Mouse (Mus musculus): ENCODE results near the gene Rab11fip3. TPM values are rescaled to one million over a fixed set of nuclear protein-coding genes. Genes with fewer than 3 reads are reported as not detected.

Gene Rab11fip3
- total RNA-seq, 4 experiments from 2014 or later = 89.1 to 97.8 (median 95.8) TPM

DNA sequence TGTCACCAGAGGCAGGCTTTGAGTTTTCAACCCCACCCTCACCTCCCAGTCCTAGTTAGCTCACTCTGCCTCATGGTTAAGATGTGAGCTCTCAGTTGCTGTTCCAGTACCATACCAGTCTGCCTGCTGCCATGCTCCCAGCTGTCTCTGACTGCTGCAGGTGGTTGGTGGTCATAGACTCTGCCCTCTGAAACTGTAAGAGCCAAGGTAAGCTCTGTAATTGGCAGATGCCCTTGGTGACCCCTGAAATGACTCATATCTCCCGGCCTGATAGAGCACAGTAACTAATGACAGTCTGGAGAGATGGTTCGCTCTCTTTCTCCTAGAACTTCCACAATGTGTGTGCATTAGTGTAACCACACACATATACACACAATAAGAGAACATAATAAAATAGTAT, 65.5 kb downstream of the Rab11fip3 start:
- no peak for DNase-seq (ENCODE audit: low spot score in 2 of 2)

- DNase-seq (ENCODE audit: low spot score in 2 of 2) = no peak
Measured at GRCm38 (mm10) chr17:25998425-25998824, 70.9 kb downstream of the Rab11fip3 start.

GRCm38 (mm10) chr17:25993489-25993888, 75.9 kb downstream of the Rab11fip3 start:
- no peak for DNase-seq (ENCODE audit: low spot score in 2 of 2)

DNA sequence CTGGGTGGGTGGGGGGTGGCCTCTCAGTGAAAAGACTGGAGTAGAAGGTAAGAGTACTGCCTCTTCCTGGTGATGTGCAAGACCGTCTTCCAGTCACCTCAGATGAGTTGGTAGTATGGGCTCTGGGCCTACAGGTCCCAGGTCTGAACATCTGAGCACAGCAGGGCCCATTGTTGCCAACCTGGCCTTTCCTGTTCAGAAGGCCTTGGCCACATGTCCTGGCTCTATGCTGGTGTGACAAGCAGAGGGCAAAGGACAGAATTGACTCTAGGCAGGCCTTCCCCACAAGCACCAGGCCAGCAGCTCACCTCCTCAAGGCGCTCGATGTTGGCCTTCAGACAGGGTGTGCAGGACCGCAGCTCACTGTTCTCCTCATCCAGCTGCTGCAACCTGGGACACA, 77.1 kb downstream of the Rab11fip3 start:
- DNase-seq (ENCODE audit: low spot score in 2 of 2) = no peak

- no peak for DNase-seq (ENCODE audit: low spot score in 2 of 2)
Measured at GRCm38 (mm10) chr17:25990331-25990730, 79.0 kb downstream of the Rab11fip3 start.

GRCm38 (mm10) chr17:25985306-25986294, 83.8 kb downstream of the Rab11fip3 start, which contains the start of gene Capn15:
TSS of gene Capn15 (minus strand) at chr17:25985796.
- peak; percentile 89 to 96 for DNase-seq (ENCODE audit: low spot score in 2 of 2)

DNA sequence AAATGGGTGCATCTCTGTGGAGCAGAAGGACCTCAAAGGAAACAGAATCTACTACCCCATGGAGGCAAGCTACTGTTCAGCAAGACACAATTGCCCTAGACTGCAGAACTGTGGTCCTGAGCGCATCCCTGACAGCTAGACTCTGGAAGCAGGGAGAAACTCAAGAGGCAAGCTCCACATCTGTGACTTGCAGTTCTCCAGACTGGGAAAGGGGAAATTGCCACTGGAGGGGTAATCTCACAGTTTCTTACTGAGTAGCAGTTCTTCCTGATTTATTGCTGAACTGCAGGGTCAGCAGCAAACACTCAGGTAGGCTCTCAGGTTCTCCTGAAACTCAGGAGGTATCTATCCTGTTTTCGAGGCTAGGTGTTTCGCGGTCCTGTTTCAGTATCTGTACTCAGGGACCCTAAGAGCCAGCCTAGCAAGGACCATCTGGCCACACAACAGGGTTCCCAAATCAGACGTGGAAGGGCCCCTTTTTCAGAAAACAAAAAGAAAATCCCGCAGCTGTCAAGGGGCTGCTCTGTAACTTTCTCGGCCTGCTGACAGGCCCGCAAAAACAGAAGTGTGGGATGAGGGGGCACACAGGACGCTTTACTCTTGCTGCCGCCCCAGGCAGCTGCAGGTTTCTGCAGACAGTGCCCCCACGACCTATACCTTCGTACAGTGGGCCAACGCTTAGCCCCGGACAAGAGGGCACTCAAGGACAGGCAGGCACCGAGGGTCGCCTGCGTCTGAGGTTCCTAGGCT, 84.6 kb downstream of the Rab11fip3 start:
- DNase-seq (ENCODE audit: low spot score in 2 of 2) = no peak

GRCm38 (mm10) chr17:25984066-25984465, 85.3 kb downstream of the Rab11fip3 start:
- no peak for DNase-seq (ENCODE audit: low spot score in 2 of 2)

GRCm38 (mm10) chr17:25982913-25983312, 86.4 kb downstream of the Rab11fip3 start:
- DNase-seq (ENCODE audit: low spot score in 2 of 2) = no peak

DNA sequence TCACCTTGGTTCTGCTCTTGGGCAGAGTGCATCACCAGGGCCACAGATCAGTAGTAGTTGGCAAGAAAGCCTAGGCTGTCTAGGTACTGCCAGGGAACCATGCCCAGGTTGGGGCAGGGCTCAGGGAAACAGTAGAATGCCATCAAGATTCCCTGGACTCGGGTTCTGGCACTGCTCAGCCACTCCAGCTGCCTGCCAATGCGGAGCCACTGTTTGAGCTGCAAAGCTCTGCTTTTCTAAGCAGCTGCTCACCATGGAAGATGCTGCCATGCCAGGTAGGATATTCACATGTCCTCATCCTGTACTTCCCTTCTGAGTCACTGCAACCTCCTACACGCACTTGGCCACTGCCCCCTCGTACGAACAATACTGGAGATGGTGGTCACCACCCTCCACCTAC, 88.5 kb downstream of the Rab11fip3 start:
- DNase-seq (ENCODE audit: low spot score in 2 of 2) = peak in 1 of 2 experiments; percentile 54

DNA sequence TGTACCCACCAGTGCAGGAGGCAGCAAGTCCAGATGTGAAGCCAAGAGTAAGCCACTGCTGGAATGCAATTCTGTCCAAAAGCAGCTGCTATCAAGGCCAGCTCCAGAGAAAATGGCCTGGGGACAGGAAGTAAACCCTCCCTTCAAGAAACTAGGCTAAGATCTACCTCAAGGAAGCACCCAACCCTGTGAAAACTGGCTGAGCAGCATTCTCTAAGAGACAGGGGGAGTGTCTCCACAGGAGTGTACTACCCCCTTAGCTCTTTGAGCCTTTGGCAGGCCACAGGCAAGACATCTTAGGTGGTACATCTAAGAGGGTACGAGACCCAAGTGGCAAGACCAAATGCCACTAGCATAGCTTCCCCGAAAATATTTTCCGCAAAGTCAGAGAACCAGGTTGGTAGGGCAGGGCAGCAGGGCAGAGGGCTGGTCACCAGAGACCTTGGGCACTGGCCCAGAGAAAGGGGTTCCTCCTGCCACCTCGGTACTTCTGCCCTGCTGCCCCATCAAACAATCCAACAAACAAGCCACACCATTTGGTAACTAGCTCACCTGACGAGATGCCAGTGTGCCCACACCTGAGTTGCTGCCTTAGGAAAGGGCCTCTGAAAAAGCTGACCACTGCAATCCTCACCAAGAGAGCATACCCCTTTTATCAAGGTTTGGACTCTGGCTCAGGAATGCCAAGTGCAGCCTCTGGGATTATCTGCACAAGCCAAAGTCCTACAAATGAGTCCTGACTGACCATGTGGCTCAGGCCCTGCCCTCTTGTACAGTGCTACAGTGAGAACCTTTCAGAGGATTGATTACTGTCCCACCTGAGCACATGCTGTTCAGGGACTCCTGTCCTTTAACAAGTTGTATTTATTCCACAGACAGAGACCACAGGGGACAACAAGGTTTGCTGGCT, 89.3 kb downstream of the Rab11fip3 start:
- DNase-seq (ENCODE audit: low spot score in 2 of 2) = no peak

GRCm38 (mm10) chr17:25970954-25971707, 98.2 kb downstream of the Rab11fip3 start:
- DNase-seq (ENCODE audit: low spot score in 2 of 2) = no peak

DNA sequence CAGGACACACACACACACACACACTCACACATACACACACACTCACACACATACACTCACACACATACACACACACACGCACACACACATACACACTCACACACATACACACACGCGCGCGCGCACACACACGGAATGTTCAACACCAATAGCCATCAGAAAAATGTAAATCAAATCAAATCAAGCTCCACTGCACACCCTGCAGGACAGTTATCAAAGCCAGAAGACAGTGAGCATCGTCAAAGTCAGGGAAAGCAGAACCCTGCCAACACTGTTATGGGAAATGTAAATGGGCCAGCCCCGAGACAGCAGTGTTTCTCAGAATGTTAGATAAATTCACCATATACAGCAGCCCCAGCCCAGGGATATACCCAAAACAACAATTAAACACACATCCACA, 98.9 kb downstream of the Rab11fip3 start:
- no peak for DNase-seq (ENCODE audit: low spot score in 2 of 2)

DNA sequence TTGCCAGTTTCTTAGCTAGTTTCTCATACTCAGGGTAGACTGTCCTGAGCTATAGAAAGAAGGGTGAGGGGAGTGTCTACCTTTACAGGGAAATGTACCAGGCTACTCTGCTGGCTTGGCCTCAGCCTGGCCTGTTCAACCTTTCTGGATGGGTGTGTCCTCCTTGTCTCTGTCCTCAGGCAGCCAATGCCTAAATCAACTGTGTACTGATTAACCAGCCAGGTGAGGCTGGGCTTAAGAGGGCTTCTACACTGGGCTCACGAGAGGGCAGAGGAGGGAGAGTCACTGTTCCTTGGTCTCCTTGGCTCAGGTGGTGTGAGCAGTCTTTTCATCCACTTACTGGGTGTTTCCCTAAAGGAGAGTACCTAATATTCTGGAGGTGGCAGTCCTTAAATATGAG, 101.2 kb downstream of the Rab11fip3 start:
- no peak for DNase-seq (ENCODE audit: low spot score in 2 of 2)

DNA sequence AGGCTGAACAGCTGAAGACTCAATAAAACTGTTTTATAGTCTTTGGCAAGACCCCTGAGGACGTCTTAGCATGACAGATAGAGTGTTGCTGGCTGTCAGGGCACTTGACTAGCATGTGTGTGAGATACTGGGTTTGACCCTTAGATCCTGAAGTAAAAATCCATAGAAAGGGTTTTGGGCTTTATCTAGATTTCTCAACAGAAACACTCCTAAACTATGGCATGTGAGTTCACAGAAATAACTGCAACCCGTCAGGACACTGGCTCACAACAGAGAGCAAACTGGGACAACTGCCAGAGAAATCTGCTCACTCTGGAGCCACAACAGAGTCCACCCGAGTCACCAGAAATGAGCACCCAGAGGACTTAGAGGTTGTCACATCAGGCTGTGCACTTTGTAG, 101.7 kb downstream of the Rab11fip3 start:
- DNase-seq (ENCODE audit: low spot score in 2 of 2) = no peak

- no peak for DNase-seq (ENCODE audit: low spot score in 2 of 2)
Measured at GRCm38 (mm10) chr17:25964271-25964670, 105.1 kb downstream of the Rab11fip3 start.

DNA sequence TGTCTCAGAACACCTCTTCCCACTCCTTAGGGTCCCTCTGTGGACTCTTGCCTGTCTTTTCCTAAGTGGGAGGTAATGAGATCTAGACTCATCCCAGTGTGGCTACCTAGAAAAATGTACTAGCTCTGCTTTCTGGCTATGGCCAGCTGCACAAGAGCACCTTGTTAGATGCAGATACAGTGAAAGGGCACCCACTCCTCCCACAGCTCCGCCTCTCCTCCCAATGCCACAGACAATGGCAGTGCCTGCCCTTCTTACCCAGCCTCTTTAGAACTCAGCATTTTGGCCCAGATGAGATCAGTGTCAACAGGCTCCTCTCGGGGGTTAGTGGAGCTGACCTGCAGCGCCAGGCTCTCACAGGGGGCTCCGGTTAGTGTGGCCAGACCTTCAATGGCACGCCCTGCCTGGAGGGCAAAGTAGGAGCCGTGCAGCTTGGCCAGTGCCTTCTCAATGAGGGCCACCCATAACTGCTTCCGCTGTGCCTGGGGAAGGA, 106.9 kb downstream of the Rab11fip3 start:
- no peak for DNase-seq (ENCODE audit: low spot score in 2 of 2)

- DNase-seq (ENCODE audit: low spot score in 2 of 2) = no peak
Measured at GRCm38 (mm10) chr17:25961566-25961965, 107.8 kb downstream of the Rab11fip3 start.

GRCm38 (mm10) chr17:25959630-25960467, 109.5 kb downstream of the Rab11fip3 start:
- no peak for DNase-seq (ENCODE audit: low spot score in 2 of 2)

Data from left cerebral cortex, adult 8-10 months (tissue).